Mouse (Mus musculus) heart, embryonic 12.5 days (tissue): ENCODE measurements around the gene Tssk6. TPM values are rescaled to one million over a fixed set of nuclear protein-coding genes. Genes with fewer than 3 reads are reported as not detected.

Experiments used
- ATAC-seq: fragments of 200-750 bp; cut with Nextera tagmentation; 2 replicates; pipeline ENCODE4 v1.8.0; 2017; ENCODE audit warnings: moderate TSS enrichment, moderate library complexity; ENCODE audit not compliant: insufficient number of reproducible peaks, low FRiP score
- H3K27ac ChIP-seq: fragments of 300-500 bp; sonication (generic); 2 replicates; pipeline ENCODE4 v1.5.1; 2016; ENCODE audit warnings: mild to moderate bottlenecking, moderate library complexity; ENCODE audit not compliant: poor library complexity, severe bottlenecking
- H3K27me3 ChIP-seq: fragments of 300-500 bp; sonication (generic); replicated peaks from 2 replicates; pipeline ENCODE4 v1.6.1; 2016; ENCODE audit warnings: mild to moderate bottlenecking, moderate library complexity
- H3K36me3 ChIP-seq: fragments of 300-500 bp; sonication (generic); 2 replicates; pipeline ENCODE4 v1.6.1; 2016; ENCODE audit warnings: mild to moderate bottlenecking, moderate library complexity
- H3K4me1 ChIP-seq: fragments of 300-500 bp; sonication (generic); replicated peaks from 2 replicates; pipeline ENCODE4 v1.6.1; 2016; ENCODE audit warnings: mild to moderate bottlenecking
- H3K4me2 ChIP-seq: fragments of 300-500 bp; sonication (generic); 2 replicates; pipeline ENCODE4 v1.6.1; 2016; ENCODE audit warnings: mild to moderate bottlenecking, moderate library complexity
- H3K4me3 ChIP-seq: fragments of 300-500 bp; sonication (generic); 2 replicates; pipeline ENCODE4 v1.5.1; 2016; ENCODE audit warnings: mild to moderate bottlenecking
- H3K9ac ChIP-seq: fragments of 300-500 bp; sonication (generic); 2 replicates; pipeline ENCODE4 v1.6.1; 2016; ENCODE audit warnings: mild to moderate bottlenecking, moderate library complexity
- H3K9me3 ChIP-seq: fragments of 300-500 bp; sonication (generic); replicated peaks from 2 replicates; pipeline ENCODE4 v1.6.1; 2016; ENCODE audit warnings: mild to moderate bottlenecking, moderate library complexity
- WGBS: fragments of 180-500 bp; shearing (Covaris S2); methylation state at CpG from one replicate; pipeline ENCODE4 v1.1.7; 2016; 5-methylcytosine and 5-hydroxymethylcytosine counted together
- polyA plus RNA-seq: library from polyadenylated mRNA; unstranded; fragments of >200 nt; fragmentation: Nextera tagmentation; extraction: Ambion mirVana; gene quantifications from 2 replicates; pipeline ENCODE4 v1.2.1, GENCODE M21; 2016

Gene Tssk6
- polyA plus RNA-seq, 1 experiment from 2014 or later, result 1.9 TPM

GRCm38 (mm10) chr8:69874654-69875053 lies 27.3 kb upstream of the Tssk6 start:
- H3K4me1 ChIP-seq, result peaks cover 6% of the 10 kb centered on the region; the same call in 1 of the 2 replicates
- whole genome bisulfite sequencing, result 70% methylated on average over 13 of the region's 13 CpGs
- H3K27ac ChIP-seq, result no peak overlapping the region
- ATAC-seq, result no peak
- no peak overlapping the region for H3K4me2 ChIP-seq
- H3K4me3 ChIP-seq, result no peak overlapping the region
- no peaks in the 10 kb centered on the region for H3K36me3 ChIP-seq
- no peaks in the 10 kb centered on the region for H3K9me3 ChIP-seq
- H3K9ac ChIP-seq, result no peak overlapping the region
- peaks cover 45% of the 10 kb centered on the region for H3K27me3 ChIP-seq

GRCm38 (mm10) chr8:69876097-69876496 lies 25.9 kb upstream of the Tssk6 start:
- 43% methylated on average over 10 of the region's 10 CpGs for WGBS
- Histone ChIP-seq H3K9me3 (no peaks in the 10 kb centered on the region), H3K4me1 (peaks cover 8% of the 10 kb centered on the region), H3K27ac (no peak overlapping the region), H3K4me2 (no peak overlapping the region), H3K4me3 (no peak overlapping the region), H3K9ac (no peak overlapping the region), H3K27me3 (peaks cover 56% of the 10 kb centered on the region), H3K36me3 (no peaks in the 10 kb centered on the region)
- no peak for ATAC-seq

GRCm38 (mm10) chr8:69876967-69877366 lies 25.0 kb upstream of the Tssk6 start:
- WGBS, result 71% methylated on average over 10 of the region's 10 CpGs
- peaks cover 59% of the 10 kb centered on the region for H3K27me3 ChIP-seq

GRCm38 (mm10) chr8:69877396-69877795 lies 24.6 kb upstream of the Tssk6 start:
- Histone ChIP-seq H3K36me3 (no peaks in the 10 kb centered on the region), H3K4me3 (no peak overlapping the region), H3K9me3 (peaks cover 9% of the 10 kb centered on the region), H3K4me1 (peaks cover 18% of the 10 kb centered on the region), H3K4me2 (no peak overlapping the region), H3K9ac (no peak overlapping the region), H3K27me3 (peaks cover 64% of the 10 kb centered on the region), H3K27ac (no peak overlapping the region)
- 78% methylated on average over 4 of the region's 4 CpGs for WGBS
- no peak for ATAC-seq

More at GRCm38 (mm10) chr8:69876967-69877366, 25.0 kb upstream of the Tssk6 start:
- Histone ChIP-seq H3K4me3 (no peak overlapping the region), H3K27ac (no peak overlapping the region), H3K36me3 (no peaks in the 10 kb centered on the region), H3K4me1 (peaks cover 16% of the 10 kb centered on the region), H3K4me2 (no peak overlapping the region), H3K9me3 (peaks cover 8% of the 10 kb centered on the region), H3K9ac (no peak overlapping the region)
- no peak for ATAC-seq

GRCm38 (mm10) chr8:69877992-69878391 lies 24.0 kb upstream of the Tssk6 start:
- H3K36me3 ChIP-seq, result no peaks in the 10 kb centered on the region
- H3K27me3 ChIP-seq, result peaks cover 70% of the 10 kb centered on the region
- no peak overlapping the region for H3K27ac ChIP-seq
- no peak overlapping the region for H3K4me2 ChIP-seq
- no peak overlapping the region for H3K9ac ChIP-seq
- WGBS, result 68% methylated on average over 3 of the region's 3 CpGs
- peaks cover 9% of the 10 kb centered on the region for H3K9me3 ChIP-seq
- H3K4me1 ChIP-seq, result peaks cover 18% of the 10 kb centered on the region
- no peak overlapping the region for H3K4me3 ChIP-seq
- ATAC-seq, result no peak

GRCm38 (mm10) chr8:69879678-69880077 lies 22.3 kb upstream of the Tssk6 start:
- H3K4me3 ChIP-seq, result no peak overlapping the region
- peaks cover 9% of the 10 kb centered on the region for H3K9me3 ChIP-seq
- no peak overlapping the region for H3K9ac ChIP-seq
- ATAC-seq, result no peak
- H3K36me3 ChIP-seq, result no peaks in the 10 kb centered on the region
- WGBS, result 62% methylated on average over 8 of the region's 8 CpGs
- H3K4me2 ChIP-seq, result no peak overlapping the region
- H3K27me3 ChIP-seq, result peaks cover 81% of the 10 kb centered on the region
- peaks cover 13% of the 10 kb centered on the region for H3K4me1 ChIP-seq
- H3K27ac ChIP-seq, result no peak overlapping the region

GRCm38 (mm10) chr8:69880841-69881240 lies 21.1 kb upstream of the Tssk6 start:
- peaks cover 90% of the 10 kb centered on the region for H3K27me3 ChIP-seq
- ATAC-seq, result no peak
- peak overlapping the region; percentile 68 for H3K4me2 ChIP-seq
- H3K4me3 ChIP-seq, result peak overlapping the region; percentile 49
- peaks cover 9% of the 10 kb centered on the region for H3K9me3 ChIP-seq
- no peaks in the 10 kb centered on the region for H3K36me3 ChIP-seq
- no peak overlapping the region for H3K27ac ChIP-seq
- whole genome bisulfite sequencing, result 9% methylated on average over 37 of the region's 37 CpGs
- no peak overlapping the region for H3K9ac ChIP-seq
- peaks cover 15% of the 10 kb centered on the region for H3K4me1 ChIP-seq

- no peaks in the 10 kb centered on the region for H3K36me3 ChIP-seq
- H3K4me1 ChIP-seq, result peaks cover 21% of the 10 kb centered on the region
- peak overlapping the region; percentile 49 for H3K4me3 ChIP-seq
- H3K27ac ChIP-seq, result no peak overlapping the region
- H3K4me2 ChIP-seq, result peak overlapping the region; percentile 68
- no peak for ATAC-seq
- peaks cover 9% of the 10 kb centered on the region for H3K9me3 ChIP-seq
- peak overlapping the region; percentile 49; the same call in 1 of the 2 replicates for H3K9ac ChIP-seq
- peaks cover 93% of the 10 kb centered on the region for H3K27me3 ChIP-seq
- 16% methylated on average over 79 of the region's 79 CpGs for WGBS
Observed at GRCm38 (mm10) chr8:69881261-69881865, 20.6 kb upstream of the Tssk6 start.

- 9% methylated on average over 102 of the region's 103 CpGs for WGBS
- peak overlapping the region; percentile 68 for H3K4me2 ChIP-seq
- H3K9me3 ChIP-seq, result peaks cover 9% of the 10 kb centered on the region
- no peak overlapping the region for H3K27ac ChIP-seq
- 0 out of 2 replicates have a peak, but pooled peaks have one; percentile 33 for ATAC-seq
- peak overlapping the region; percentile 49; the same call in 1 of the 2 replicates for H3K9ac ChIP-seq
- H3K36me3 ChIP-seq, result no peaks in the 10 kb centered on the region
- peaks cover 27% of the 10 kb centered on the region for H3K4me1 ChIP-seq
- H3K4me3 ChIP-seq, result peak overlapping the region; percentile 49
- H3K27me3 ChIP-seq, result peaks cover 93% of the 10 kb centered on the region
Observed at GRCm38 (mm10) chr8:69882021-69882756, 19.8 kb upstream of the Tssk6 start.

- Histone ChIP-seq H3K27me3 (peaks cover 93% of the 10 kb centered on the region), H3K4me3 (peak overlapping the region; percentile 49), H3K4me2 (peak overlapping the region; percentile 68), H3K9ac (no peak overlapping the region), H3K36me3 (no peaks in the 10 kb centered on the region), H3K27ac (no peak overlapping the region), H3K9me3 (peaks cover 9% of the 10 kb centered on the region), H3K4me1 (peaks cover 35% of the 10 kb centered on the region)
- 15% methylated on average over 52 of the region's 52 CpGs for WGBS
- no peak for ATAC-seq
Observed at GRCm38 (mm10) chr8:69882833-69883600, 19.0 kb upstream of the Tssk6 start.

GRCm38 (mm10) chr8:69884141-69884540 lies 17.8 kb upstream of the Tssk6 start:
- Histone ChIP-seq H3K4me3 (no peak overlapping the region), H3K36me3 (no peaks in the 10 kb centered on the region), H3K9ac (no peak overlapping the region), H3K27ac (no peak overlapping the region), H3K27me3 (peaks cover 100% of the 10 kb centered on the region), H3K9me3 (peaks cover 9% of the 10 kb centered on the region), H3K4me1 (peaks cover 46% of the 10 kb centered on the region), H3K4me2 (no peak overlapping the region)
- ATAC-seq, result no peak
- 58% methylated on average over 13 of the region's 13 CpGs for WGBS
